Mouse (Mus musculus) liver, postnatal 0 days (tissue): Measurements from ENCODE around the gene Kmt2a.

Experiments
- CTCF ChIP-seq: sonication (generic); IDR thresholded peaks from 2 replicates; pipeline ENCODE4 v1.5.1; 2016; ENCODE audit warnings: antibody characterized with exemption, low read depth
- EP300 ChIP-seq: IDR thresholded peaks from 2 replicates; pipeline ENCODE4 v1.6.1; 2016; ENCODE audit warnings: antibody characterized with exemption, low read depth, mild to moderate bottlenecking

GRCm38 (mm10) chr9:44799958-44800324 is 81.2 kb downstream of the Kmt2a start:
- TF ChIP-seq CTCF: no peak
- TF ChIP-seq EP300: no peak
